Mouse (Mus musculus) embryonic facial prominence, embryonic 14.5 days (tissue): Measurements from ENCODE around the gene Mpnd. TPM values are rescaled to one million over a fixed set of nuclear protein-coding genes. Genes with fewer than 3 reads are reported as not detected.

Experiments used
- ATAC-seq: fragments of 200-750 bp; cut with Nextera tagmentation; 2 replicates; pipeline ENCODE4 v1.8.0; 2017; ENCODE audit warnings: low read depth, moderate number of reproducible peaks, moderate TSS enrichment
- DNase-seq: peaks from one replicate; pipeline ENCODE4 v3.0.0-alpha.2; 2015; ENCODE audit warnings: low spot score
- H3K27ac ChIP-seq: fragments of 300-500 bp; sonication (generic); replicated peaks from 2 replicates; pipeline ENCODE4 v1.5.1; 2014; ENCODE audit warnings: low read depth, mild to moderate bottlenecking, low read length, moderate library complexity
- H3K27me3 ChIP-seq: fragments of 300-500 bp; sonication (generic); replicated peaks from 2 replicates; pipeline ENCODE4 v1.6.1; 2014; ENCODE audit warnings: low read length; ENCODE audit not compliant: control insufficient read depth, insufficient read depth
- H3K36me3 ChIP-seq: fragments of 300-500 bp; sonication (generic); 2 replicates; pipeline ENCODE4 v1.6.1; 2014; ENCODE audit warnings: low read length, mixed read lengths; ENCODE audit not compliant: control insufficient read depth, insufficient read depth
- H3K4me1 ChIP-seq: fragments of 300-500 bp; sonication (generic); 2 replicates; pipeline ENCODE4 v1.6.1; 2014; ENCODE audit warnings: antibody characterized with exemption, low read length; ENCODE audit not compliant: control insufficient read depth, insufficient read depth
- H3K4me2 ChIP-seq: fragments of 300-500 bp; sonication (generic); 2 replicates; pipeline ENCODE4 v1.6.1; 2014; ENCODE audit warnings: low read depth, mild to moderate bottlenecking, low read length, moderate library complexity, mixed read lengths
- H3K4me3 ChIP-seq: fragments of 300-500 bp; sonication (generic); 2 replicates; pipeline ENCODE4 v1.5.1; 2014; ENCODE audit warnings: low read depth, mild to moderate bottlenecking, low read length
- H3K9ac ChIP-seq: fragments of 300-500 bp; sonication (generic); 2 replicates; pipeline ENCODE4 v1.6.1; 2014; ENCODE audit warnings: low read depth, mild to moderate bottlenecking, low read length, moderate library complexity, mixed read lengths
- H3K9me3 ChIP-seq: fragments of 300-500 bp; sonication (generic); 2 replicates; pipeline ENCODE4 v1.6.1; 2016; ENCODE audit warnings: low read length; ENCODE audit not compliant: control insufficient read depth
- WGBS: fragments of 180-500 bp; shearing (Covaris S2); extraction: QIAGEN DNeasy Blood & Tissue Kit; methylation state at CpG from one replicate; pipeline ENCODE4 v1.1.7; 2014; 5-methylcytosine and 5-hydroxymethylcytosine counted together
- polyA plus RNA-seq: library from polyadenylated mRNA; unstranded; fragments of >200 nt; fragmentation: Nextera tagmentation; extraction: Ambion mirVana; gene quantifications from 2 replicates; pipeline ENCODE4 v1.2.1, GENCODE M21; 2014

The Mpnd gene
- polyA plus RNA-seq, 1 experiment from 2014 or later: 81.8 TPM

DNA sequence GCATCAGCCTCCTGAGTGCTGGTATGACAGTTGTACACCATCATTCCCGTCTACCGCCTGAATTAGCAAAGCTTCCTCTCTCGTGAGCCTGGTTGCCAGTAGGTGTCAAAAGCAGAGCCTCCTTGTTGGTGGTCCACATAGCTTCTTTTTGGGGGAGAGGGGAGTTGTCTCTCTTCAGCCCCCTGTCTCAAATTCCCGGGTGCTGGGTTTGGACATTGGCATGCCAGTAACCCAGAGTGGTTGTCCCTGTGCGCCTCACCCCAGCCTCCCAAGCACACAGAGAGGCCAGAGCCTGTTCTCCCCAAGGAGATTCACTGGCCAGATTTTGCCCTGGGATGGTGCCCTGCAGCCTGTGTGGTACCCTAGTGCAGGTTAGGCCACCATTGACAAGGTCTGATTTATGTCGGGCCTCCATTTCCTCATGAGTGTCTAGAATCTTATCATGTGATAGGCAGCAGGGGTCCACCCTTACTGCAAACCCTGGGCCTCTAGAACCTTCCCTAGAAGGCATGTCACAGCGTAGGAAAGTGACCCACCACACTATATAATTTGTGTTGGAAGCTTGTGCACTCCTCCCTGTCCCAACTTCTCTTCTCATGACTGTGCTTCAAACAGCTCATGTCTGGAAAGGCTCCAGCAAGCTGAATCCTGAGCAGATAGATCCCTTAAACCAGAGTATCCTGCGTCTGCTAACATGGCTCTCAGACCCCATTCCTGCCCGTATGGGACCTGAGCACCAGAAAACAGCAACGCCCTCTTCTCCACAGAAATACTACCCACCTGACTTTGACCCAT lies 45.4 kb upstream of the Mpnd start:
- ATAC-seq: no peak
- WGBS: 75% methylated on average over 10 of the region's 10 CpGs
- peak overlapping the region; percentile 96 for H3K27ac ChIP-seq

DNA sequence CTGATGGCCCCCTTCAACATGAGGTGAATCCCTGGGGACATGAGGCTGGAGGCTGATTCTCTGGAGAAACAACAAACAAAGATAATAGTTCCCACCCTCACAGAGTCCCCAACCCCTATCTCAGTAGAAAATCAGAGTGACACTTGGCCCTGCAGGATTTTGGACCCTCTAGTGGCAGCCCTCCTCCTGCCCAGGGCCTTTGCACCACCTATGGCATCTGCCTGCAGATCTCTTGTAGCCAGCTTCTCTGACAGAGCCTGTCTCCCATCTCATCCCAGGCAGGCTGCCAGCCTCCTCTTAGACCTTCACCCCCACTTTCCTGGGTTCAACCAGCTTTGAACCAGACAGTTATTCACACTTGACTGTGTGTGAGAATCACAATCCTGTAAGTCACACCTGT lies 44.7 kb upstream of the Mpnd start:
- no peak overlapping the region for H3K4me3 ChIP-seq
- DNase-seq: no peak
- H3K9me3 ChIP-seq: no peaks in the 10 kb centered on the region
- no peak for ATAC-seq
- no peak overlapping the region for H3K4me2 ChIP-seq
- H3K9ac ChIP-seq: no peak overlapping the region
- H3K36me3 ChIP-seq: peaks cover 35% of the 10 kb centered on the region
- no peak overlapping the region for H3K27ac ChIP-seq
- H3K27me3 ChIP-seq: no peaks in the 10 kb centered on the region
- peaks cover 16% of the 10 kb centered on the region for H3K4me1 ChIP-seq

More for the DNA sequence above, 45.4 kb upstream of the Mpnd start:
- peak overlapping the region; percentile 59 for H3K4me3 ChIP-seq
- no peaks in the 10 kb centered on the region for H3K9me3 ChIP-seq
- peaks cover 29% of the 10 kb centered on the region for H3K36me3 ChIP-seq
- no peaks in the 10 kb centered on the region for H3K27me3 ChIP-seq
- peak overlapping the region; percentile 71 for H3K9ac ChIP-seq
- no peak for DNase-seq
- peaks cover 16% of the 10 kb centered on the region for H3K4me1 ChIP-seq
- peak overlapping the region; percentile 74 for H3K4me2 ChIP-seq

DNA sequence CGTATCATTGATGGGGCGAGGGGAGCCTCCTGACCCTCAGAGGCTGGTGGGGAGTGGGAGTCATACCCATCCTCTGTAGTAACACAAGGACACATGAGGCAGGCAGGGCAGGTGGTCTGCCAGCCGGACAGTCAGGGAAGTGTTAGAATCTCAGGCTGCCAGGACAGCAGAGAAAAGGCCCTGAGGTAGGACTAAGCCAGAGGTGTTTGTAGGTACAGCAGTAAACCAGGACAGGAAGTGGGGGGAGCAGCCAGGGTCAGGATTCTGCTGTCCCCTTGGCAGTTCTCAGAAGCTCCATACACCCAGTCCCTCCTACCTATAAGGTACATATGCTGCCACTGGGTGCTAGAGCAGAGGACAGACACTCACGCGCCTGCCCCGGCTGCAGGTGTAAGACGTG lies 43.9 kb upstream of the Mpnd start:
- no peaks in the 10 kb centered on the region for H3K27me3 ChIP-seq
- H3K4me3 ChIP-seq: no peak overlapping the region
- H3K4me1 ChIP-seq: peaks cover 11% of the 10 kb centered on the region; the same call in 1 of the 2 replicates
- 94% methylated on average over 7 of the region's 7 CpGs for WGBS
- ATAC-seq (no peak), DNase-seq (no peak)
- no peaks in the 10 kb centered on the region for H3K9me3 ChIP-seq
- H3K27ac ChIP-seq: no peak overlapping the region
- peaks cover 43% of the 10 kb centered on the region for H3K36me3 ChIP-seq
- no peak overlapping the region for H3K4me2 ChIP-seq
- no peak overlapping the region for H3K9ac ChIP-seq

GRCm38 (mm10) chr17:55963171-55963570 lies 42.3 kb upstream of the Mpnd start:
- Histone ChIP-seq H3K27me3 (no peaks in the 10 kb centered on the region), H3K27ac (no peak overlapping the region), H3K9ac (no peak overlapping the region), H3K36me3 (peaks cover 58% of the 10 kb centered on the region), H3K4me1 (peaks cover 10% of the 10 kb centered on the region; the same call in 1 of the 2 replicates), H3K4me3 (no peak overlapping the region), H3K9me3 (no peaks in the 10 kb centered on the region), H3K4me2 (no peak overlapping the region)
- ATAC-seq: no peak
- WGBS: 61% methylated on average over 14 of the region's 14 CpGs
- DNase-seq: peak; percentile 50

DNA sequence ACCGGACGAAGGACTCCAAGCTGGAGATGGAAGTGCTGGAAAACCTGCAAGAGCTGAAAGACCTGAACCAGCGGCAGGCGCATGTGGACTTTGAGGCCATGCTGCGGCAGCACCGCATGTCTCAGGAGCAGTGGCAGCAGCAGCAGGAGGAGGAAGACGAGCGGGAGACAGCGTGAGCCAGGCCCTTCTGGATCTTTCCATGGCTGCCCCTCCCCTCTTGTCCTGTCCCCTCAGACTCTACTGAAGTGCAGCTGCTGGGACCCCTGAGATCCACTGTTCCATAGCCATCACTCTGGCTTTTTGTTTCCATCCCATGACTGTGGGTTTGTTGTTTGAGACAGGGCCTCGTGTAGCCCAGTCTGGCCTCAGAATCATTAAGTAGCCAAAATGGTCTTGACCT lies 41.0 kb upstream of the Mpnd start:
- Histone ChIP-seq H3K9ac (no peak overlapping the region), H3K4me1 (peaks cover 7% of the 10 kb centered on the region; the same call in 1 of the 2 replicates), H3K36me3 (peaks cover 59% of the 10 kb centered on the region), H3K27me3 (no peaks in the 10 kb centered on the region), H3K27ac (no peak overlapping the region), H3K4me2 (no peak overlapping the region), H3K4me3 (no peak overlapping the region), H3K9me3 (no peaks in the 10 kb centered on the region)
- no peak for ATAC-seq
- 95% methylated on average over 10 of the region's 10 CpGs for WGBS
- DNase-seq: no peak

DNA sequence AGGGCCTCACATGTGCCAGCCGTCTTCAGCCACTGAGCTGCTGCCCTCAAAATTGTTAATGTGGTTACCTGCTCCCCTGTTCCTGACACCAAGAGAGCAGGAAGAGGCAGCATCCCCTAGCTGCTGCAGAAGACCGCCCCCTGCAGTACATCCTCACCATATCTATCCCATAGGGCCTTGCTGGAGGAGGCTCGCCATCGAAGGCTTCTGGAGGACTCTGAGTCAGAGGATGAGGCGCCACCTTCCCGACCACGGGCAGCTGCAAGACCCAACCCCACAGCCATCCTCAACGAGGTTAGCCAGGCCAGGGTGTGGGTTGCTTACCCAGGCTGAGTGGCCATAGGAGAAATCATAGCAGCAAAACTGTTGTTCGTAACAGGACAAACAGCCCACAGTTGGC lies 40.5 kb upstream of the Mpnd start:
- Histone ChIP-seq H3K27me3 (no peaks in the 10 kb centered on the region), H3K4me1 (peaks cover 6% of the 10 kb centered on the region), H3K9ac (no peak overlapping the region), H3K27ac (no peak overlapping the region), H3K36me3 (peaks cover 59% of the 10 kb centered on the region), H3K9me3 (no peaks in the 10 kb centered on the region), H3K4me2 (no peak overlapping the region), H3K4me3 (no peak overlapping the region)
- 84% methylated on average over 9 of the region's 9 CpGs for whole genome bisulfite sequencing
- DNase-seq: no peak
- ATAC-seq: no peak

DNA sequence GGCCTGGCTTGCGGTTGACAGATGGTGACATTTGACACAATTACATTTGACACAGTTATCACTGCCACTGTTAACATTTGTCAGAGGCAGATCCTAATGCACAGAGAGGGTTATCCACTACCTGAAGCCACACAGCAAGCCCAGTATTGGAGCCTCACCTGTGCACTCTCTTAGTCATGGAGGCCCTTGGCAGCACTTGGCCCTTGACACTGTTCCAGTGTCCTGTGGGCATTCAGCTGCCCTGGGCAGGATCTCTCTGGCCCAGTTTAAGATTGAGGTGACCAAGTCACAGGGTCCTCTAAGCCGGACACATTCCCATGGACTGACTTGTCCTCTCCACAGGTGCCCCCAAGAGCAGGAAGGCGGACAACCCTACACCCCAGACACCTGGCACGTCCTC lies 38.3 kb upstream of the Mpnd start:
- Histone ChIP-seq H3K4me3 (no peak overlapping the region), H3K4me1 (peaks cover 12% of the 10 kb centered on the region), H3K9ac (no peak overlapping the region), H3K9me3 (no peaks in the 10 kb centered on the region), H3K27me3 (peaks cover 10% of the 10 kb centered on the region; the same call in 1 of the 2 replicates), H3K4me2 (no peak overlapping the region), H3K27ac (no peak overlapping the region), H3K36me3 (peaks cover 45% of the 10 kb centered on the region)
- WGBS: 87% methylated on average over 4 of the region's 4 CpGs
- no peak for DNase-seq
- ATAC-seq: no peak

GRCm38 (mm10) chr17:55968210-55968609 lies 37.3 kb upstream of the Mpnd start:
- Histone ChIP-seq H3K27me3 (peaks cover 10% of the 10 kb centered on the region; the same call in 1 of the 2 replicates), H3K4me1 (peaks cover 12% of the 10 kb centered on the region)

DNA sequence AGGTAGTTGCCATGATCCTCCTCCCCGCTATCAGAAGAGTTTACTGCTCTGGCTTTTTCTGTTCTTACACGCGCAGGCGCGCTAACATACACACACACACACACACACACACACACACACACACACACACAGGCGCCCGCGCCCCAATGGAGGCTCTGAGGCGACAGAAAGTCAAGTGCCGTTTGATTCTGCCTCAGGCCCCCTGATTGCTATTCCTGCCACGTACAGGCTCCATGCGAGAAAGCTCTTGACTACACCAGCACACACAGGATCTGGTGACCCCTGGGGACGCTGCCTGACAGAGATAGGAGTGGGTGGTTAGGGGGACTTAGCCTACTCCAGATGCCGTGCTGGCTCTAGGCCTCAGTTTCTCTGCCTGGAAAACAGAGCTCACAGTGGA lies 36.0 kb upstream of the Mpnd start:
- Histone ChIP-seq H3K9ac (peak overlapping the region; percentile 76; the same call in 1 of the 2 replicates), H3K27ac (no peak overlapping the region), H3K27me3 (peaks cover 10% of the 10 kb centered on the region; the same call in 1 of the 2 replicates), H3K36me3 (peaks cover 41% of the 10 kb centered on the region), H3K4me2 (peak overlapping the region; percentile 74), H3K9me3 (no peaks in the 10 kb centered on the region), H3K4me1 (peaks cover 12% of the 10 kb centered on the region), H3K4me3 (peak overlapping the region; percentile 50)
- DNase-seq (peak; percentile 42), ATAC-seq (0 out of 2 replicates have a peak, but pooled peaks have one; percentile 2)
- WGBS: 39% methylated on average over 12 of the region's 14 CpGs

More at GRCm38 (mm10) chr17:55968210-55968609, 37.3 kb upstream of the Mpnd start:
- DNase-seq (no peak), ATAC-seq (no peak)
- Histone ChIP-seq H3K9ac (no peak overlapping the region), H3K36me3 (peaks cover 45% of the 10 kb centered on the region), H3K4me2 (no peak overlapping the region), H3K27ac (no peak overlapping the region), H3K4me3 (no peak overlapping the region), H3K9me3 (no peaks in the 10 kb centered on the region)
- WGBS: 47% methylated on average over 7 of the region's 7 CpGs
